Mouse (Mus musculus) limb, embryonic 12.5 days (tissue): ENCODE measurements at regions not wholly inside any gene's neighbourhood (a gene's known extent, or its start where the extent isn't known, plus 50 kb on each side); places are given as distances from the start of the nearest gene placed in this dataset.

Experiments
- ATAC-seq: fragments of 200-750 bp; cut with Nextera tagmentation; 2 replicates; pipeline ENCODE4 v1.8.0; 2017; ENCODE audit warnings: low read depth, moderate TSS enrichment; ENCODE audit not compliant: insufficient number of reproducible peaks, insufficient read depth, low FRiP score, low TSS enrichment
- H3K27ac ChIP-seq: fragments of 300-500 bp; sonication (generic); 2 replicates; pipeline ENCODE4 v1.5.1; 2016; ENCODE audit warnings: mild to moderate bottlenecking, moderate library complexity
- H3K27me3 ChIP-seq: fragments of 300-500 bp; sonication (generic); 2 replicates; pipeline ENCODE4 v1.6.1; 2016; ENCODE audit warnings: mild to moderate bottlenecking, moderate library complexity
- H3K36me3 ChIP-seq: fragments of 300-500 bp; sonication (generic); 2 replicates; pipeline ENCODE4 v1.6.1; 2016; ENCODE audit warnings: mild to moderate bottlenecking, moderate library complexity
- H3K4me1 ChIP-seq: fragments of 300-500 bp; sonication (generic); replicated peaks from 2 replicates; pipeline ENCODE4 v1.6.1; 2016
- H3K4me2 ChIP-seq: fragments of 300-500 bp; sonication (generic); 2 replicates; pipeline ENCODE4 v1.6.1; 2016; ENCODE audit warnings: mild to moderate bottlenecking, moderate library complexity
- H3K4me3 ChIP-seq: fragments of 300-500 bp; sonication (generic); replicated peaks from 2 replicates; pipeline ENCODE4 v1.5.1; 2016; ENCODE audit warnings: mild to moderate bottlenecking
- H3K9ac ChIP-seq: fragments of 300-500 bp; sonication (generic); replicated peaks from 2 replicates; pipeline ENCODE4 v1.6.1; 2016; ENCODE audit warnings: mild to moderate bottlenecking, moderate library complexity
- H3K9me3 ChIP-seq: fragments of 300-500 bp; sonication (generic); 2 replicates; pipeline ENCODE4 v1.6.1; 2016; ENCODE audit warnings: mild to moderate bottlenecking, moderate library complexity
- WGBS: fragments of 180-500 bp; shearing (Covaris S2); methylation state at CpG from one replicate; pipeline ENCODE4 v1.1.7; 2016; 5-methylcytosine and 5-hydroxymethylcytosine counted together

DNA sequence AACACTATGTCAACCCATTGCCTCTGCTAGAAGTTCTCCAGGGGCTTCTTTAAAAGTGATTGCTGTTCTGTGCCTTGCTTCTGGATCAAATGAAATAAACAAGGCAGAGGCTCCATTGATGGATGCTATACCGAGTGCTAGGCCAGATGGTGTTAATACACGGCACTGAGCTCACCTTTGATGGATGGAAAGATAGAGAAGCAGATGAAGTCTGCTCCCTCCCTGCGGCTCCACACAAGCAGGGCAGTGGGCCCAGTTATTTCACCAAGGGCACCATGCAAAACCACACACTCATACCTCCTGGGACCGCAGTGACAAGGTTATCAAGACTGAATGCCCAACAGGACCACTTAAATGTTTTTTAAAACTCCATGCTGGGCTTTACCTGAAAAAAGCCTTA, 2778.7 kb downstream of the 9330182O14Rik start:
- no peaks in the 10 kb centered on the region for H3K27me3 ChIP-seq
- no peaks in the 10 kb centered on the region for H3K9me3 ChIP-seq
- no peak overlapping the region for H3K27ac ChIP-seq
- no peak overlapping the region for H3K4me2 ChIP-seq
- no peak overlapping the region for H3K4me3 ChIP-seq
- WGBS, result 45% methylated on average over 4 of the region's 4 CpGs
- no peaks in the 10 kb centered on the region for H3K4me1 ChIP-seq
- no peak overlapping the region for H3K9ac ChIP-seq
- ATAC-seq, result no peak
- no peaks in the 10 kb centered on the region for H3K36me3 ChIP-seq

- Histone ChIP-seq H3K4me3 (no peak overlapping the region), H3K27ac (no peak overlapping the region), H3K27me3 (no peaks in the 10 kb centered on the region), H3K4me2 (no peak overlapping the region), H3K36me3 (no peaks in the 10 kb centered on the region), H3K4me1 (no peaks in the 10 kb centered on the region), H3K9ac (no peak overlapping the region), H3K9me3 (no peaks in the 10 kb centered on the region)
- 65% methylated on average over 2 of the region's 2 CpGs for WGBS
- ATAC-seq, result no peak
These were observed 2779.1 kb downstream of the 9330182O14Rik start for GRCm38 (mm10) chr15:42913285-42913684.

DNA sequence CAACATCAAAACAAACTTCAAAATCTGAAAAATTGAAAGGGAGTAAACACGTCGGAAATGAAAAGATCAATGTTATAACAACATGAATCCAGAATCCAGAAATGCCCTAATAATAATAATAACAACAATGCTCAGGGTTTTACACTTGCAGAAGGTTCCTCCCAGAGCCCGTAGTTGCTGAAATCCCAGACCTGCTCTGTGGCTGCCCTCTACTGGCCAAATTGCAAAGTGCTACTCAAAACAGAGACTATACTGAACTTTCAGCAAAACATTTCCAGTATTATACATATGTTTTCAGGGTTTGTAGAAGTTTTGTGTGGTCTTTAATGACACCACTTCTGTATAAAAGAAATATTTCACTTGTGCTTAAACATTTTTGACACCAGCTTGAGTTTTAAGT, 2779.9 kb downstream of the 9330182O14Rik start:
- 6% methylated on average over 3 of the region's 3 CpGs for WGBS
- no peak for ATAC-seq
- Histone ChIP-seq H3K36me3 (no peaks in the 10 kb centered on the region), H3K4me1 (no peaks in the 10 kb centered on the region), H3K4me2 (no peak overlapping the region), H3K9me3 (no peaks in the 10 kb centered on the region), H3K4me3 (no peak overlapping the region), H3K27ac (no peak overlapping the region), H3K9ac (no peak overlapping the region), H3K27me3 (no peaks in the 10 kb centered on the region)

DNA sequence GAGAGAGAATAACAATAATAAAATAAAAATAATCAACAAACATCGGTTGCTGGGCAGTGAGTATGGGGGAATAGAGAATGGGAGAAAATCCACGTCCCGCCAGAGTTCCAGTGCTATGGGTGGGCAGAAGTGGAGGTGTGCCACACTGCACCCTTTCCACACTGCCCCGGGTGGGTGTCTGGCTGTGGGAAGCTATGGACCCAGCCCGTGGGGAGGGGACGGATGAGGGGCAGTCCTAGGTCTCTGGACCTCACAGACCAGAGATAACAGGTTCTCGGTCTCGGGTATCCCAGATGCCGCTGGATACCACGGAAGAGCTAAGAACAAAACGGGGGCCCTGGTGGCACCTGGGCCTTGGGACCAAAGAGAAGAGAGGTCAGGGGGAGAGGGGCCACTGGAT, 2781.0 kb downstream of the 9330182O14Rik start:
- Histone ChIP-seq H3K4me1 (no peaks in the 10 kb centered on the region), H3K4me2 (no peak overlapping the region), H3K27me3 (no peaks in the 10 kb centered on the region), H3K36me3 (no peaks in the 10 kb centered on the region), H3K27ac (no peak overlapping the region), H3K9me3 (no peaks in the 10 kb centered on the region), H3K4me3 (no peak overlapping the region), H3K9ac (no peak overlapping the region)
- WGBS, result 88% methylated on average over 11 of the region's 11 CpGs
- no peak for ATAC-seq

- WGBS, result 55% methylated on average over 3 of the region's 3 CpGs
- Histone ChIP-seq H3K27me3 (no peaks in the 10 kb centered on the region), H3K4me1 (no peaks in the 10 kb centered on the region), H3K4me3 (no peak overlapping the region), H3K36me3 (no peaks in the 10 kb centered on the region), H3K9me3 (no peaks in the 10 kb centered on the region), H3K4me2 (no peak overlapping the region), H3K27ac (no peak overlapping the region), H3K9ac (no peak overlapping the region)
- no peak for ATAC-seq
These were observed 2787.5 kb downstream of the 9330182O14Rik start for GRCm38 (mm10) chr15:42921618-42922017.

DNA sequence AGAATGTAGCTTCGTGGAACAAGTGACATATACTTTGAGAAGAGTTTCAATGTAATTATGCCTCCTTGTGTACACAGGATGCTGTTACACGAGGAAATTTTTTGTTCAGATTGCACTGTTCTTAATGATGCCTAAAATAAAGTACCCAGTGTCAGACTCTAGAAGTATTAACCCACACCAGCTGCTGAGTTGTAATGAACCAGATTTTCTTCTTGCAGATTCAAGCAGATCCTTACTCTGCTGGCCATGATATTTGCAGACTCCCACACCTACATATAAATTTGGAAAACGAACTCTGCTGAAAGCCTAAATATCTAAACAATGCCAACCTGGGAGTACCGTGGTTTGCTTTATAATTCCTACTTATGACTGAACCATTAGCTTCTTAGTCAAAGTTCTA, 2794.2 kb downstream of the 9330182O14Rik start:
- H3K4me3 ChIP-seq, result no peak overlapping the region
- no peak overlapping the region for H3K9ac ChIP-seq
- H3K9me3 ChIP-seq, result no peaks in the 10 kb centered on the region
- H3K4me2 ChIP-seq, result no peak overlapping the region
- WGBS, result 77% methylated on average over 4 of the region's 4 CpGs
- no peaks in the 10 kb centered on the region for H3K36me3 ChIP-seq
- H3K27ac ChIP-seq, result no peak overlapping the region
- ATAC-seq, result no peak
- H3K27me3 ChIP-seq, result no peaks in the 10 kb centered on the region
- H3K4me1 ChIP-seq, result no peaks in the 10 kb centered on the region

DNA sequence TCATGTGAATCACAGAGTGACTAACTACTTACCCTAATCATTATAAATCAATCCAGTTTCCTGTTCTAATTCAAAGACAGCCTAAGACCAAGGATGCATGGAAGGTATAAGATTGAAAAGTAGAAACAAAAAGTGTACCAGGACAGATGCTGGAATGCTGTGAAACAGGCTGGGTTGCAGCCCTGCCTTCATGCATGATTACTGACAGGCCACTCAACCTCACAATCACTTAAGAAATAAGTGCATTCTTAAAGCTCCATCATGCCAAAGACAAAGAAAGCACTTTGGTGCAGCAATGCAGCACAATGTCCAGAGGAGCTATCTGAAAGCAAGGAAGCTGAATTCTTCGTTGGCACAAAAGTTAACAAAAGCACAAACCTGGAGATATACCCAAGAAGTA, 2810.4 kb downstream of the 9330182O14Rik start:
- H3K4me3 ChIP-seq, result no peak overlapping the region
- H3K9me3 ChIP-seq, result no peaks in the 10 kb centered on the region
- WGBS, result 77% methylated on average over 1 of the region's 1 CpGs
- no peak overlapping the region for H3K27ac ChIP-seq
- no peak for ATAC-seq
- H3K4me1 ChIP-seq, result no peaks in the 10 kb centered on the region
- no peak overlapping the region for H3K9ac ChIP-seq
- H3K36me3 ChIP-seq, result no peaks in the 10 kb centered on the region
- no peak overlapping the region for H3K4me2 ChIP-seq
- H3K27me3 ChIP-seq, result no peaks in the 10 kb centered on the region

DNA sequence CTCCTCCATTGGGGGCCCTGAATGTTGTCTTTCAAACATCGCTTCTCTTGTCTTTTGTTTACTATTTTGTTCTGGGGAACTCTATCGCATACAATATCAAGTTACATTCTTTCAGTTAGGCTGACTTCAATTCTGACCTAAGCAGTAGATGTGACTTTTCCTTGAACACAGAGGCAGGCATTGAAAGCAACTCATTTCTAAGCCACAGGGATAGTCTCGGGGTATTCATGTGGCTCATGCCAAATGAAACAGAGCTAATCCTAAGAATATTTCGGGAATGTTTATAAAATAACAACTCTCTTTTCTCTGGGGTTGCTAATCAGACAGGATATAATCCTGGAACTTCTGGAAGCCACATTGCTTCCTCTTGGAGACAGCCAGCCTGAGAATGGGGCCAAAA, 2821.0 kb downstream of the 9330182O14Rik start:
- no peak overlapping the region for H3K9ac ChIP-seq
- ATAC-seq, result no peak
- H3K27ac ChIP-seq, result no peak overlapping the region
- no peaks in the 10 kb centered on the region for H3K27me3 ChIP-seq
- H3K4me1 ChIP-seq, result no peaks in the 10 kb centered on the region
- WGBS, result 87% methylated on average over 4 of the region's 4 CpGs
- no peaks in the 10 kb centered on the region; the same call in 1 of the 2 replicates for H3K9me3 ChIP-seq
- no peaks in the 10 kb centered on the region for H3K36me3 ChIP-seq
- H3K4me2 ChIP-seq, result no peak overlapping the region
- no peak overlapping the region for H3K4me3 ChIP-seq

GRCm38 (mm10) chr15:42962747-42963338, 2828.7 kb downstream of the 9330182O14Rik start:
- Histone ChIP-seq H3K4me2 (0 out of 2 replicates have a peak overlapping the region, but pooled peaks have one; percentile 23), H3K4me1 (no peaks in the 10 kb centered on the region), H3K27me3 (no peaks in the 10 kb centered on the region), H3K9me3 (no peaks in the 10 kb centered on the region; the same call in 1 of the 2 replicates), H3K4me3 (no peak overlapping the region), H3K27ac (no peak overlapping the region), H3K36me3 (no peaks in the 10 kb centered on the region), H3K9ac (no peak overlapping the region)
- ATAC-seq, result peak; percentile 42; the same call in 1 of the 2 replicates
- 15% methylated on average over 11 of the region's 11 CpGs for WGBS

DNA sequence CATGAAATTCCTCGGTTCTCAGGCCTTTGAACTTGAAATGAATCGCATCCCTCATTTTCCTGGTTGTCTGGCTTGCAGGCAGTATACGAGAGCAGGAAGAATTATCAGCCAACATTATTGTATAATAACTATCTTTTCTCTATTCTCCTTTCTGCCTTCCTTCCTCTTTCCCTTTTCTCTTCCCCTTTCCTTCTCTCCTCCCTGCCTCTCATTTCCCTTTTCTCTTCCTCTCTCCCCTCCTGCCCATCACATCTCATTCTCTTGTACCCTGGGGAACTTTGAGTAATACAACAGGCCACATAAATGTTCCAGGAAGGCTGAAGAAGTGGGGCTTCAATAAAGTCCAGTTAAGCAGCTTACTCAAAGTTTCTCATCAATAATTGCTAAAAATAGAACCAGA, 2831.1 kb downstream of the 9330182O14Rik start:
- Histone ChIP-seq H3K4me3 (no peak overlapping the region), H3K9ac (no peak overlapping the region), H3K27ac (no peak overlapping the region), H3K4me2 (no peak overlapping the region), H3K27me3 (no peaks in the 10 kb centered on the region), H3K9me3 (no peaks in the 10 kb centered on the region; the same call in 1 of the 2 replicates), H3K4me1 (no peaks in the 10 kb centered on the region), H3K36me3 (no peaks in the 10 kb centered on the region)
- ATAC-seq, result no peak
- WGBS, result 65% methylated on average over 3 of the region's 3 CpGs
